Mouse (Mus musculus) olfactory bulb, adult 2 months (tissue): Measurements from ENCODE around the gene Jtb. TPM values are rescaled to one million over a fixed set of nuclear protein-coding genes. Genes with fewer than 3 reads are reported as not detected.
"Not testable (repeated sequence)": the region's sequence is repeated elsewhere in the genome, so short reads cannot be mapped to it uniquely, and the experiment has no call there.

Source experiments
- H3K27ac ChIP-seq: fragments of 200-500 bp; 2 replicates; pipeline ENCODE4 v1.5.1; 2012; ENCODE audit warnings: low read depth, low read length; ENCODE audit not compliant: insufficient read depth
- H3K4me1 ChIP-seq: fragments of 200-500 bp; 2 replicates; pipeline ENCODE4 v1.6.1; 2012; ENCODE audit warnings: low read length; ENCODE audit not compliant: control insufficient read depth, insufficient read depth
- H3K4me3 ChIP-seq: fragments of 200-500 bp; 2 replicates; pipeline ENCODE4 v1.5.1; 2012; ENCODE audit warnings: mild to moderate bottlenecking, low read depth, low read length, moderate library complexity; ENCODE audit not compliant: insufficient read depth
- CTCF ChIP-seq: fragments of 200-500 bp; IDR thresholded peaks from 2 replicates; pipeline ENCODE4 v1.5.1; 2012; ENCODE audit warnings: low read depth, mild to moderate bottlenecking, low read length, moderate library complexity; ENCODE audit not compliant: insufficient read depth
- POLR2A ChIP-seq: fragments of 200-500 bp; IDR thresholded peaks from 2 replicates; pipeline ENCODE4 v1.6.1; 2012; ENCODE audit warnings: mild to moderate bottlenecking, low read depth, low read length, moderate library complexity; ENCODE audit not compliant: insufficient read depth
- WGBS: fragments of 180-500 bp; shearing (Covaris S2); methylation state at CpG from one replicate; pipeline ENCODE4 v1.1.7; 2018; 5-methylcytosine and 5-hydroxymethylcytosine counted together
- polyA plus RNA-seq: library from polyadenylated mRNA; stranded (reverse); fragments of >200 nt; gene quantifications from 2 replicates; pipeline ENCODE4 v1.2.4, GENCODE M21; 2012; ENCODE audit warnings: low replicate concordance; ENCODE audit not compliant: missing spikeins, insufficient read depth, insufficient read length

Jtb gene
- polyA plus RNA-seq, 1 experiment, result not detected

- peaks cover 12% of the 10 kb centered on the region for H3K4me1 ChIP-seq
- 35% methylated on average over 2 of the region's 2 CpGs for WGBS
- H3K27ac ChIP-seq, result no peak overlapping the region
- no peak overlapping the region for H3K4me3 ChIP-seq
- TF ChIP-seq POLR2A, result no peak
- TF ChIP-seq CTCF, result no peak
These were observed 14.0 kb downstream of the Jtb start for GRCm38 (mm10) chr3:90245406-90245805.

GRCm38 (mm10) chr3:90247630-90247959, 16.2 kb downstream of the Jtb start:
- TF ChIP-seq CTCF (no peak), POLR2A (no peak)
- H3K4me1 ChIP-seq, result peaks cover 12% of the 10 kb centered on the region
- peak overlapping the region; percentile 93 for H3K27ac ChIP-seq
- H3K4me3 ChIP-seq, result peak overlapping the region; percentile 45
- 0% methylated on average over 3 of the region's 3 CpGs for WGBS

GRCm38 (mm10) chr3:90247960-90248745, 16.8 kb downstream of the Jtb start, which contains the start of gene Slc39a1:
Slc39a1 (plus strand) TSS chr3:90248172.
- TF ChIP-seq CTCF, result no peak
- TF ChIP-seq POLR2A, result peak; percentile 51
- under 1% methylated on average over 43 of the region's 44 CpGs for WGBS
- Histone ChIP-seq H3K27ac (peak within 1 kb of the TSS; percentile 93), H3K4me3 (peak within 1 kb of the TSS; percentile 68), H3K4me1 (peaks cover 7% of the 10 kb centered on the region)

GRCm38 (mm10) chr3:90248746-90249100, 17.3 kb downstream of the Jtb start:
- 1% methylated on average over 10 of the region's 10 CpGs for WGBS
- H3K4me3 ChIP-seq, result peak overlapping the region; percentile 68
- peaks cover 6% of the 10 kb centered on the region for H3K4me1 ChIP-seq
- 0 out of 2 replicates have a peak overlapping the region, but pooled peaks have one; percentile 57 for H3K27ac ChIP-seq
- no peak for TF ChIP-seq POLR2A

- Histone ChIP-seq H3K4me1 (peaks cover 7% of the 10 kb centered on the region), H3K27ac (no peak overlapping the region), H3K4me3 (no peak overlapping the region)
- no peak for TF ChIP-seq CTCF
- TF ChIP-seq POLR2A, result no peak
- 86% methylated on average over 6 of the region's 6 CpGs for WGBS
These were observed 19.4 kb downstream of the Jtb start for GRCm38 (mm10) chr3:90250791-90251190.

- 88% methylated on average over 11 of the region's 12 CpGs for WGBS
- H3K4me1 ChIP-seq, result peaks cover 12% of the 10 kb centered on the region
- not testable (repeated sequence) for H3K4me3 ChIP-seq, H3K27ac ChIP-seq
These were observed 20.4 kb downstream of the Jtb start for GRCm38 (mm10) chr3:90251731-90252226.

GRCm38 (mm10) chr3:90252659-90253058, 21.3 kb downstream of the Jtb start:
- 85% methylated on average over 2 of the region's 2 CpGs for WGBS
- H3K4me3 ChIP-seq, H3K27ac ChIP-seq: not testable (repeated sequence)
- H3K4me1 ChIP-seq, result peaks cover 12% of the 10 kb centered on the region

GRCm38 (mm10) chr3:90253174-90253573, 21.8 kb downstream of the Jtb start:
- H3K4me1 ChIP-seq, result peaks cover 12% of the 10 kb centered on the region
- not testable (repeated sequence) for H3K27ac ChIP-seq, H3K4me3 ChIP-seq
- WGBS, result 65% methylated on average over 1 of the region's 1 CpGs

- TF ChIP-seq POLR2A, result peak; percentile 87
- TF ChIP-seq CTCF, result no peak
- Histone ChIP-seq H3K27ac (peak within 1 kb of the TSS; percentile 70), H3K4me3 (peak within 1 kb of the TSS; percentile 93), H3K4me1 (peaks cover 8% of the 10 kb centered on the region)
- WGBS, result under 1% methylated on average over 40 of the region's 40 CpGs
These were observed 22.4 kb downstream of the Jtb start, which contains the start of gene Crtc2 for GRCm38 (mm10) chr3:90253653-90254418. Crtc2 (plus strand) TSS chr3:90254163.
